Mouse (Mus musculus) adipocyte (in vitro differentiated cells): Measurements from ENCODE around the gene Harbi1.

ENCODE experiments used
- DNase-seq: peaks from one replicate; pipeline ENCODE4 v3.0.0-alpha.2; 2016; ENCODE audit warnings: low spot score

Gene Harbi1

DNA sequence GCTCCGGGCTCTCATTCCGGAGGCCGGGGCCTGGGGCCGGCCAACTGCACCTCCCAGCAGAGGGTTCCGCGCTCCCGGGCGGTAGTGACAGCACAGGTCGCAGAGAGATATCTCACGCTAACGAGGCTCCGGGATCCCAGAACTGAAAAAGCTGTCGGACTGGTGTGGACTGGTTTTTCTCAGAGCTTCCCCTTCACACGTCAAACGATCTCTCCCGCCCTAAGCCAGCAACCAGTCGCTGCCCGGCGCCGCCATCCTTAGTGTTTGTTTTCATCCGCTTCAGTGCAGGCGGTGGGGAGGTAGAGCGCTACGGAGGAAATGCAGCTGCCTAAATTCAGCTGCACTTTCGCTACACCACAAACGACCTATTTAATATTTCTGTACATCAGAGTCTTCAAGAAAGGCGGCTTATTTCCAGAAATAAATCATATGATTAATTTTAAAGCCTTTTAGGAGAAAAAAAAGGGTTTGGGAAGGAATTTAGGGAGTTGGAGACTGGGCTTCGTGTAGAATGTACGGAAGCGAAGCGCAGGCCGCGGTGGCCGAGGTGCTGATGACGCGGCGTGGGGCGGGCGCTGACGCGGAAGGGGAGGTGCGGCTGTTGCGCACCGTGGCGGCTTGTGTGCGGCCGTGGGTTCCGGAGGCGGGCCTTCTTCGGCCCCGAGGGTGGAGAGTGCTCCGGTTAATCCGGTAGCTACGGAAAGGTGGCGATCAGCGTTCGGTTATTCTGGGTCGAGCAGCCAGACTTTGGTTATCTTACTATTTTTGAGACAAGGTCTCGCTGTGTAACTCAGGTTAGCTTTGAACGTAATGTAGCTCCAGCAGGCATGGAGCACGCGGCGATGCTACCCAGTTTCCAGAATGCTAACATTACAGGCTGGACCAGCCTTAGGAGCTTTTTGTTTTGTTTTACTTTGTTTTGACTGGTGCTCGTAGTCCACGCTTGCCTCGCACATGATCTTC lies at the start of gene Harbi1, which contains the start of gene Atg13:
TSS of gene Harbi1 (plus strand) at position 581 of the 963 bp plus-strand sequence.
TSS of gene Atg13 (minus strand) at position 305 of the 963 bp plus-strand sequence.
- DNase-seq, result peak; percentile 93

DNA sequence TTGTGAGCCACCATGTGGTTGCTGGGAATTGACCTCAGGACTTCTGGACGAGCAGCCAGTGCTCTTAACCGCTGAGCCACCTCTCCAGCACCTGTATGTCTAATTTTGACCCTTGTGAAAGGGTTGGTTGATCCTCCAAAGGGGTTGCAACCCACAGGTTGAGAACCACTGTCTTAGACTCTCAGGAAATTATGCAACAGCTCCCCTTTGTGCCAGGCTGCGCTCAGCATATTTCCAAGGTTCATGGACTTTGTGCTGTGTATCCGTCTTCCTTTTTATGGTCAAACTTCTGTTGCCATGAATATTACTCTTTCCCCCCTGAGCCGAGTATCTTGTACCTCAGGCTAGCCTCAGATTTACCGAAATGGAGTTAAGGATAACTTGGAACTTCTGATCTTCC lies 49.7 kb upstream of the Harbi1 start:
- DNase-seq, result no peak

DNA sequence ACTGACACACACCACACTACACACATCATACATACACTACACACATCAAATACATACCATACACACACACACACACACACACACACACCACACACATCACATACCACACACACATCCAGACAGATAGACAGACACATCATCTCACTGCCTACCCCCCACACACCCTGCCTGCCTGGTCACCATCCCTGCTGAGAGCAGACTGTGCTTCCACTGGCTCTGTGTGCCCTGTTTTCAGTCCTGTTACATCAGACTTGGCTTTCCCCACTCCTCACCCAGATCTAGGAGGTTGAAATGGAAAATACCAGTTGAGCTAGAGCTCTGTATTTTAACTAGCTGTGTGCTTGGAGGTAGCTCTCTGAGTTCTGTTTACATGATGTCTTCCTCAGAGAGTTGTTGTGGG lies 45.9 kb upstream of the Harbi1 start:
- peak; percentile 69 for DNase-seq

DNA sequence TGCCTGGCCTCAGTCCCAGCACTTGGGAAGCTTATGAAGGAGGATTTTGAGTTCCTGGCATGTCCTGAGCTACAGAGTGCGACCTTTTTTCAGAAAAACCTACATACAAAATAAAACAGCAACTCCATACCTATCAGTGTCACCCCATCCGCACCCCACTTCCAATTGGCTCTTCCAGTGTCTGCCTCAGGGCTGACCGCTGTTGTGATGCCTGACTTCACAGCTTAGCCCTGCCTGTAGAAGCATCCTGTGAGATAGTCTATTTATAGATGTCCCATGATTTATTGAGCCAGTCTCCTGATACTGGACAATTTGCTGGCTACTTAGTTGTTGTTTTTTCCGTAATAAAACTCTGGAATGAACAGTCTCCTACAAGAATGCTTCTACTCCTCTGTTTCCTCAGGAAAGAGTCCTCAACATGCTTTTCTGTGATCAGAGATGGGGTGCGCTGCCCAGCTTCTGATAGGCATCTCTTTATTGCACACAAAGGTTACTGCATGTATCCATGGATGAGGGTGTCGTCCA lies 44.2 kb upstream of the Harbi1 start:
- DNase-seq, result no peak

DNA sequence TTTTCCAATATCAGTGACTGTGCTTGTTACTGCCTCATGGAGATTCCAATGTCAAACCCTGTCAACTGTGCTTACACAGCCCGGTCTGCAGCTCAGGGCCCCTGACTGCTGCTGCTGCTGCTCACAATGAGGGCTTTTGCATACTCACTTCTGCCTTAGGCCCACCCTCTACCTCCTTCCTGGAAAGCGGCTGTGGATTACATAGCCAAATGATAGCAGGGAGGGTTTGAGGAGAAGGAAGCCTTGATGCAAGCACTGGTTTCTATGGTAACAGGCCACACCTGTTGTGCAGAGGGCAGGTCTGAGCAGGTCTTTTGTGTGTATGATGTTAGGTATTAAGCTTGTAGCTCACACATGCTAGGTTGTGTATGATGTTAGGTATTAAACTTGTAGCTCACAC lies 42.9 kb upstream of the Harbi1 start:
- DNase-seq, result no peak

DNA sequence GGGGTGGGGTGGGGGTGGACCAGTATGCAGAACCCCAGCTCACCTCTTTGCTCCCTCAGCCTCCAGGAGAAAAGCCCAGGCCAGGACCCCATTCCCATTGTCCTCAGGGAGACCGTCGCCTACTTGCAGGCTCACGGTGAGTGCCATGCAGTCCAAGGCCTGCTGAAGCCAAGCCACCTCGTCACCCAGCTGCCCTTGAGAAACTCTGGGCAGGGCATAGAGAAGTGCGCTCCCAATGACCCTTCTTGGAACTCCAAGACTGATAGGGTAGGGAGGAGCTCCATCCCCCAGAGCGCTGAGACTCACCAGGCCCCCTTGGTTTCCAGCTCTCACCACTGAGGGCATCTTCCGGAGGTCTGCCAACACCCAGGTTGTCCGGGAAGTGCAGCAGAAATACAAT lies 41.3 kb upstream of the Harbi1 start:
- DNase-seq, result no peak

DNA sequence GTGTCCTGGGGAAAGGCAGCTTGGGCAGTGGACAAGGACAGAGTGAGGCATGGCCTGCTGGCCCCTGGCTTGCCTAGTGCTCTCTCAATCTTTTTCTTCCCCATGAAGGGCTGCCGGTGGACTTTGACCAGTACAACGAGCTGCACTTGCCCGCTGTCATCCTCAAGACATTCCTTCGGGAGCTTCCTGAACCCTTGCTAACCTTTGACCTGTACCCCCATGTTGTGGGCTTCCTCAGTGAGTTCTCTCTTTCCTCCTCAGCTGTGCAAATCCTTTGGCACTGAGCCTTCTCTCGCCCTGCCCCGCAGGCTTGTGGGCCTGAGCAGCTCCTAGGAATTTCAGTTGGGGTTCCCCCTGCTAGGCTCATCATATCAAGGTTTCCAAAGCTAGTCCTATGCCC lies 40.6 kb upstream of the Harbi1 start:
- no peak for DNase-seq

DNA sequence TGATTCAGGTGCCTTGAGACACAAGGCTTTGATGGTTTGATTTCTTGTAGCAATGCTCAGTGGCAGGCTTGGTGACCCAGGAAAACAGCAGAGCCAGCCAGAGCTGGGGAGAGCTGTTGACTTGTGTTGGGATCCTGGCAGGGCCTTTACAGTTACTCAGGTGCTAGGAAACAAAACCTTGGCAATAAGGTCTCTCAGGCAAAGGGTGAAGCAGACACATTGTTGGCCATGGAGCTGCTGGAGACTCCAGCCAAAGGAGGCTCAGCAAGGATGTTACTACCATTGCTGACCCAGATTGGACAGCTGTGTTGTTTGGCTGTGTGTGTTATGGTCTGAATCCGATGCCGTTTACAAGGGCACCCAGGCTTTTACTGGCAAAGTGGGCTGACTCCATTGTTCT lies 37.1 kb upstream of the Harbi1 start:
- DNase-seq, result peak; percentile 42

DNA sequence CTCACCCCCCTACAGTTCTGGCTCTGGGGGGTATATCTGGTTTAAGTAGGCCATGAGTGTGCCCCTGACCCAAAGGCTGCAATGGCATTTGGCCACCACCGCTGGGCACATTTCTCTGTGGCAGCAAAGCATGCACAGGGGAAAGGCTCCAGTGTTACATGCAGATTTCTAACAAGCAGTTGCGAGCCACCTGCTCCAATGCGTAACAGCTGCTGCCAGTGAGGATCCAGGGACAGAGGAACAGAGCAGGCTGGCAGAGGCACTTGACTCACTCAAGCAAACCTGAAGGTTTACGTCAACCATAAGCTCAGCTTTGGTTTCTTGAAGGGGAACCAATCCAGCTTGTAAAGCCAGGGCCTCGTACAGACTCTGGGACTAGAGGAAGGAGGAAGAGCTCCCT lies 35.8 kb upstream of the Harbi1 start:
- no peak for DNase-seq

DNA sequence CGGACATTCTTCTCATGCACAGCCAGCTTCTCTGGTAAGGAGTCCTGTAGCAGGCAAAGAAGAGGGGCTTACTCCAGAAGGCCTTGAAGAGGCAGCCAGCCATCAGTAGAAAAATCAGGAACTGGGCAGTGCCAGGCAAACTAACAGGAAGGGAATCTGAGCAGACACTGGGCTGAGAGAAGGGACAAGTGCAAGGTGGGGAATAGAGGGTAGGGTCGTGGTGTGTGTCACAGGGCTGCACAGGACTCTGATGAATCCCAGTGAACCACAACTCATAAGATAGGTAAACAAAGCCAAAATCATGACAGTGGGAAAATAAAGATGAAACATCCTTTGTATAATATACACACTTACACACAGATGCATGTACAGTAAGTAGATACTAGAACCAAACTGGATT lies 34.2 kb upstream of the Harbi1 start:
- DNase-seq, result no peak

DNA sequence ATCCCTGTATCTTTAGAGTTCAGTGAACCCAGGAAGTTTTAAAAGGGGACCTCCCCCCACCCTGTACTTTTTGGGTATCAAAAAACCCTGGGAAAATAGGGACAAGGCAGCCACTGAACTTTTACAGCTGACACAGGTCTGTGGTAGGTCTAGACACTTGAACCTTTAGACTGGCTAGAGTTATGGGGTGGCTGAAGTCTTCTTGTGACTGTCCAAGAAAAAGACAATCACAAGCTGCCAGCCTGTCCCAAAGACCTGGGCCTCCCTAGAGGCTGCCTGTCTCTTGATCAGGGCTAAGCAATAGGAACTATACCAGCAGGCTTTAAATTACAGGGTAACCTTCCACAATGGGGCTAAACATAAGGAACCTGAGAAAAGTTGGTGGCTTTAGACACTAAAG lies 33.7 kb upstream of the Harbi1 start:
- DNase-seq, result no peak

DNA sequence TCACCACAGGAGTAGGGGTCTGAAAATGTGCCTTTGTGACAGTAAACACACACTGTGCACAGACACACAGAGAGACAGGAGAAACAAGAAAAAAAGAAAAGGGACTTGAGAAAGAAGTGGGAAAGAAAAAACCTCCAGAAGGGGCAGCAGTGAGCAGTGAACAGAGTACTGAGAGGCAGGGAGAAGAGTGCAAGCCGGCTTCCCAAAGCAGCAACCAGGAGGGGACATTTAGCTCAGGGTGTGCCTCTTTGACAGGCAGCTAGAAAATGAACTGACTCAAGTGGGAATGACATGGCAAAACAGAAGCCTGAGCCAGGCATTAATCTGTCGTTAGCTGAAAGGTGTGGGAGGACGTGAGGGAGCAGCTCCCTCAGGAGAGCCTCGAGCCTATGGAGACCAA lies 27.8 kb upstream of the Harbi1 start:
- DNase-seq, result peak; percentile 75

DNA sequence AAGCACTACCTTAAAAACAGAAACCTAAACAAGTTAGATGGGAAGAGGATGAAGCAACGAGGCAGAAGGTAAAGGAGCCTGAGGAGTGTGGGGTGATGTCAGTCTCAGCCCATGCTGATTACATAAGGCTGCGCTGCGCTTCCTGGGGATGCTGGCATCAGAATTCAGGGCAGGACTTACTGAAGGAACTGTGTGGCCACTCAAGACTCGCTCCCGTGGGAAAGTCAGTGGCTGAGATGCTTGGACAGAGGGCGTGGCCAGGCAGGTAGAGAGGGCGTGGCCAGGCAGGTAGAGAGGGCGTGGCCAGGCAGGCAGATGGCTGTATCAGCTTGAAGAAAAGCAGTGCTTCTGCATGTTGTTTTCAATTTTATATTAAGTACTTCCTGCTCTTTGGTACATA lies 26.7 kb upstream of the Harbi1 start:
- no peak for DNase-seq

DNA sequence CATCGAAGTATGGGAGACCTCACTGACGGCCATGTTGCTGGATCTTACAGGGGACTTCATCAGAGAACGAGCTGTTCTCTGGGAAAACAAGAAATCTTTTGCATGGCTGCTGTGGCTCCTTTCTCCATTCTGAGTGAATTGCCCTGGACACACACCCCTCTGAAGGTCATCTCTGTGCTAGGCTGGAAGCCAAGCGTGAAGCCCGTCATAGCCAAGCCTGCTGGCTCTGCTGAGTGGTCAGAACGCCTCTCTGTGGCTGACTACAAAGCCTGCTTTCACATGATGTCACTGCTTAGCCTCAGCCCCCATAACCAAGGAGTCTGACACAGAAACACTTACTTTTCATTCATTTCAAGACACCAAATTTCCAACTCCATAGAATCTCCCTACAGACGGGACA lies 21.2 kb upstream of the Harbi1 start:
- DNase-seq, result no peak

DNA sequence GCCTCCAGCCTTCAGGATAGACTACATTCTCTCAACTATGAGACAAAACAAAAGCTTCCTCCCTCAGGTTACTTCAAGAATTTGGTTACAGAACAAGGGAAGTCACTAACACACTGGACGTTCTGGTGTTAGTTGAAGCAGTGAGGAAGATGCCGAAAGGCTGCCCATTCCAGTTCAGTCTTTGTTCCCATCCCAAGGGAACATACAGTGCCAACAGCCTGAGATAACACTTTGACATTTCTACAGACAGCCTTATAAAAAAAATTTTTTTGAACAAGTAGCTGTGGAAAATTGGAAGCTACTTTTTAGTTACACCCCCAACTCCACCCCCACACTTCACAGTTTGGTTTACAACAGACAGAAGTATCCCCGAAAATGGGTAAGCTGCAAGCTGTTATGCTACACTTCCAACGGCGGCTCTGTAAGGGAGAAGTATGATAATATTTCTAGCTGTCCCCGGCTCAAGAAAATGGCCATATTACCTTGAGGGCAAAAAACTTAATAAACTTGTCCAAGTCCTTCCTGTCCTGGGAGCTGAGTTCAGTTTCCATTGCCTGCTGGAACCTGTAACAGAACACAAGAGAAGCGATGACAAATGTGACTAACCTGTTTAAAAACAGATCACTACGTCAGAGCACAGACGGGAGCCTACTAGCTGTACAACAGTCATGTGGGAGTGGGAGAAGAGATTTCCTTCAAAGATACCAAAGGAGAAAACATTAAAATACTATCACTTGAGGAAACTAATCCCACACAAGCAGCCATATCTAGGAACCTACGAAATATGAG lies 15.0 kb upstream of the Harbi1 start:
- peak; percentile 72 for DNase-seq

DNA sequence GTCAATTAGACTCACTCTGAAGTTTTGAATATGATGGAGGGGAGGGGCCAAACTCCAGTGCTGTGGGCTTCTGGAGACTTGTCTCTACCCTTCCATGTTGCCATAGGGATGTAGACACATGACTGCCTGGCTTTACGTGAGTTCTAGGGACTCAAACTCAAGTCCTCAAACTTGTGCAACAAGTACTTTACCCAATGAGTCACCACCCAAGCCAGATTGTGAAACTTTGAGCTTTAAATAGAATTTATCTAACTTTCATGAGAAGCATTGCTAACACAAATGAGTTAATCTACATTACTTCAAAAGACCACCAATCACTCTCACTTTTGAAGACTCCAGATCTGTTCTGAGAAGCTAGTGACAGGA lies 14.4 kb upstream of the Harbi1 start:
- peak; percentile 73 for DNase-seq

DNA sequence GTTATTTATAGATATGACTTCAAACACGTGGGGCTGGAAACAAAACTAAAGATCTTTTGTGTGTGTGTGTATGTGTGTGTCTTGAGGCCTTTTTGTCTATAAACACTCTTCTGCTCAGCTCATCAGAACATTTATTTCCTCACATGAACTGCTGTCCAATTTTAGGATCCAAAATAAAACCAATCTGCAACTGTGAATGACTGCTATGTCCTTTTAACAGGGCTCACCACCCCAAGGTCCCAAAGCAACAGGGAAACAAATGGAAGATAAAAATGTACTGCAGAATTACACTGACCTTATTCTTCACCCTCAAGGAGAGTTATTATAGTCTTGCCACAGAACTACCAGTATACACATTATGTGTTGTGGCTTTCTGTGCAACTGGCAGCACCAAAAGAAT lies 11.4 kb upstream of the Harbi1 start:
- DNase-seq, result peak; percentile 19

DNA sequence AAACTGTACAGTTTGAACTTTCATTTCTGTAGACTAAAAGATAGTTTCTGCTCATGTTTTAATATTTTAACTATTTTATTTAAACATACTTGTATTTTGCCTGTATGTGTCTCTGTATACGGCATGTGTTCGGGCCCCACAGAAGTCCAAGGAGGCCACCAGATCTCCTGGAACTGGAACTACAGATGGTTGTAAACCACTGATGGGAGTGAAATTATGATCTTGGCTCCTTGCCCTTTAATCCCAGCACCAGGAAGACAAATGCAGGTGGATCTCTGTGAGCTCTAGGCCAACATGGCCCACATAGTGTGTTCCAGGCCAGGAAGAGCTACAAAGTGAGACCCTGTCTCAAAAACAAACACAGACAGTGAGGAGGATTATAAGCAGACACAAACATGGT lies 9.3 kb upstream of the Harbi1 start:
- DNase-seq, result no peak

DNA sequence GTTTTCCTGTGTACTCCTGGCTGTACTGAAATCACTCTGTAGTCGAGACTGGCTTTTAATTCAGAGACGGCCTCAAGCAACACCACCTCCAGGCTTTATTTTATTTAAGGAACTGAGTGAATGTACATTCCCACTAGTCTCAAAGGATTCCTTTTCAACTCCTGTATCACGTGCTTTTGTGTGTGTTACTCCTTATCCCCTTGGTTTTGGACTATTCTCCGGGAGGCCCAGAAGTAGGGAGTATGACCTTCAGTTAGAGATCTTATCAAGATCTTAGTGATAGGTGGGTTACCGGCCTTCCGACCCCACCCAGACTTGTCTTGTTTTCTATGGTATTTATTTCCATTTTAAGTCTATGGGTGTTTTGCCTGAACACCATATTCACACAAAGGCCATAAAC lies 4.9 kb upstream of the Harbi1 start:
- no peak for DNase-seq

DNA sequence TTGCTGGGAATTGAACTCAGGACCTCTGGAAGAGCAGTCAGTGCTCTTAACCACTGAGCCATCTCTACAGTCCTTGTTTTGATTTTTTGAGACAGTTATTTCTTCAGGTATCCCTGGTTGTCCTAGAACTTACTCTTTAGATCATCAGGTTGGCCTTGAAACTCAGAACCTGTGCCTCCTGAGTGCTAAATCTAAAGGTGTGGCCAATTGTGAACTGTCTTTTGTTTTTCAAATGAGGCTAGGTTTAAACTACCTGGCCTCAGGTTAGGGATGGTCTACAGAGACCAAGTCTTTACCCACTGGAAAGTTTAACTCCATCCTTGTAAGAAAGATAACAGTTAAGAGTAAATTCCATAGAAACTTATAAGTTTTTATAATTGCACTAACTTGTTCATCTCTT lies 4.2 kb upstream of the Harbi1 start:
- no peak for DNase-seq

DNA sequence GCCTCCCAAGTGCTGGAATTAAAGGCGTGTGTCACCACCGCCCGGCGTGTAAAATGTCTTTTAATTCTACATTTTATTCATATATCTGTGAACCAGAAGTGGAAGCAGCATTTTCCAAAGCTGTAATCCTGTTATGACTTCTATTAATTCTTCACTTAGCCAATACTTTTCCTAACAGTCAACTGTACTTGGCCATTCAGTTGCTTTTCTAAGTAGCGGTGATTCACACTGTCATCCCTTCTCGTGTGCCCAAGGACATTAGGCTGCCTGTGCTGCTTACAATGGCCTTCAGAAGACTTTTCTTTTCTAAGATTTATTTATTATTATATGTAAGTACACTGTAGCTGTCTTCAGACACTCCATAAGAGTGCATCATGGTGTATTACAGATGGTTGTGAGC lies 2.3 kb upstream of the Harbi1 start:
- no peak for DNase-seq

DNA sequence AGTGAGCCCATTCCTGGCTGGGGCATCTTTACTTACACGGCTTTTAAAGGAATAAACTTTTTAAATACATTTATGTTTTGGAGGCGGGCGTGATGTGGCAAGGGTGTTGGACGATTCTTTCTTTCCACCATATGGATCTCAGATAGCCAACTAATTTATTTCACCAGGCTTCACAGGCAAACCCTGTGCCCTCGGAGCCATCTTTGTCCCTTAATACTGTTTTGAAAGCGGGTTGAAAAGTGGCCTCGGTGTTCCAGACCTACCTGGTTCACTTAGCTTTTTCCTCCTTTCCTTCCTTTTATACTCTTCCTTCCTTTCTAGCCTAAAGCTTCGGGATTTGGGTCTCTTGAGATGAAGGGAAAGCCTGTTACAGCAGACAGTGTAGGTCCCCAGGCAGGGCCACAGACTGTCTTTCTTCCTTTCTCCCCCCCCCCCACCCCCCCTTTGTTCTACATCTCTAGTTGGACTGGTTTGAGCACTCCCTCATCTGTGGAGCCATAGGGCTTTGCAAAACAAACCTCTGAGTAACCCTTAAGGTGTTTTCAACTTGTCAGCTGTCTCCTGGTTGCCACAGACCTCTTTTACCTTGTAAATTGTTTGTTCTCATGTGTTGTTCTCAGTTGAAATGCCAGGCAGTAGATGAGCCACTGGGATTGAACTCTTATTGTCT lies 739 bp downstream of the Harbi1 start:
- peak; percentile 46 for DNase-seq
